Mouse (Mus musculus): ENCODE measurements around the gene Nol12. TPM values are rescaled to one million over a fixed set of nuclear protein-coding genes. Genes with fewer than 3 reads are reported as not detected.

Gene Nol12
- total RNA-seq, 2 experiments from 2014 or later = 20.6 to 22.3 TPM

DNA sequence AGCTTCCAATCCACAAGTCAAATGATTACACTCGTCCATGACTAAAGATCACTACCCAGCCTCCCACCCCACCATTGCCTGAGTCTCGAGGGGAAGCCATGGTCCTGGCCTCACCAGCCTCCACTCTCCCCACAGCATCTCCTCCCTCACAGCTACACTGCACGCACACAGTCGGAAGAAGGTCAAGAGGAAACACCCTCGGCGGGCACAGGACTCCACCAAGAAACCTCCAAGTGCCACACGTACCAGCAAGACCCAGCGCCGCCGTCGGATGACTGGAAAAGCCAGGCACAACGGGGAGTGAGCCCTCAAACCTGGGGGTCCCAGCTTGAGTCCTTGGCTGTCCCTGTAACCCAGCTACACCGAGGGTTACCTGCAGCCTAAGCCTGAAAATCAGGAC, 5.6 kb downstream of the Nol12 start:
- H3K4me3 ChIP-seq = no peak overlapping the region
- DNase-seq = no peak
- TF ChIP-seq CTCF (IDR thresholded peaks at IDR 0.05) = no peak
- intact Hi-C loops (cut with DNase I) = loop anchor here (5.0 kb wide), 1 partner anchor 38 kb away; no protein-coding TSS in a partner anchor
- H3K27ac ChIP-seq = no peak overlapping the region

DNA sequence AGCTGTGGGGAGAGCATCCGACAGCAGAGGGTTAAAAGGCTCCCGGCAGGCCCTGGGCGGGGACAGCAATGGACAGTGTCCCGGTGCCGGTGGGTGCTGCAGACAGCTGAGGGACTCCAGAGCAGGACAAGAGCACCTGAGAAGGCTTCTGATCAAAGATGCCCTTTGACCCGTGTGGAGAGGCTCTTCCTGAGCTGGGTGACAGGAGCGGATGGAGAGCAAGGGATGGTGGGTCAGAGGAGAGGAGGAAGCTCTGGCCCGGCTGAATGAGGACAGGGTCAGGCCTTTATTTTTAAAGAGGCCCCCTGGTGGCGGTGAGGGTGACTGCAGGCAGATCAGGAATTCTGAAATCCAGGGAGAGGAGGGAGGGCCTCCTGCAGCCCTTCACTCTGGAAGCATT, 7.9 kb downstream of the Nol12 start:
- intact Hi-C loops (cut with DNase I) = loop anchor here (1.0 to 5.0 kb wide), 2 partner anchors 26 to 40 kb away; no protein-coding TSS in a partner anchor
- peak; percentile 85 for DNase-seq
- TF ChIP-seq CTCF (IDR thresholded peaks at IDR 0.05) = peak; percentile 92
- Histone ChIP-seq H3K27ac (peak overlapping the region; percentile 64), H3K4me3 (peak overlapping the region; percentile 66)

DNA sequence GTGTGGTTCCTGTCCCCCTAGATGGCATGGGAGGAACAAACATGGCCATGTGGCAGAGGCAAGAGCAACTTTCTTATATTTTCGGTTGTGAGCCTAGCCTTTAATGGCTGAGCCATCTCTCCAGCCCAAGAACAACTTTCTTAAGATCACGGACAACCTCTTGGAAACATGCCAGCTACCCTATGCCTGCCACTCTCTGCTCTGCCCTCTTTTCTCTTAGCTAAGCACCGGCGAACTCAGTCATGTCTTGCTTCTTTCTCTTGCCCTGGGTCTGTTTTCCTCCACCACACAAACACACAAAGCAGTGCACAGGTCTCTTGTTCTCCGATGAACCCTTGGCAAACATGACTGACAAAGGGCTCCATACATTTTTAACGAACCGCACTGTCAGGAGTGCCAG, 11.5 kb downstream of the Nol12 start:
- Histone ChIP-seq H3K27ac (no peak overlapping the region), H3K4me3 (no peak overlapping the region)
- no peak for TF ChIP-seq CTCF (IDR thresholded peaks at IDR 0.05)
- intact Hi-C loops (cut with DNase I) = no loop called here
- no peak for DNase-seq

DNA sequence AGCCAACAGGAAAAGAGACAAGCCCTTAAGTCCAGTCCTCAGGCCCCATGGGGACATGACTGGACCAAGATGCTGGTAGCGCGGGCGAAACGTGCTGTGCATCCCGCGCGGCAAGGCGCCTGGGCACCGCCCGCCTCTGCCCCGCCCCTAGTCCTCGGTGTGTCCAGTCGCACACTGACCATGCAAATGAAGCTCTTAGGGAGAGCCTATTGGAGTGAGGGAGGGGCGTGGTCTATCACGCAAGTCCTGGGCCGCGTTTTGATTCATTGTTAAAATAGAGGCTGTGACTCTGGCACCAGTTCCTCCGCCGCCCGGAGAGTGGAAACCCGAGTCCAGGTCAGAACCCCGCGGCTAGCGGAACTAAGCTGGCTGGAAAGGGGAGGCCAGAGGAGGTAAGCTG, 12.9 kb downstream of the Nol12 start, which contains the start of gene Triobp:
Gene Triobp, plus strand, starts transcription at position 68 of the 400 bp plus-strand sequence.
- no peak for TF ChIP-seq CTCF (IDR thresholded peaks at IDR 0.05)
- intact Hi-C loops (cut with DNase I) = no loop called here
- DNase-seq = peak; percentile 92
- H3K4me3 ChIP-seq = peak within 1 kb of the TSS; percentile 61
- H3K27ac ChIP-seq = no peak within 1 kb of the TSS

DNA sequence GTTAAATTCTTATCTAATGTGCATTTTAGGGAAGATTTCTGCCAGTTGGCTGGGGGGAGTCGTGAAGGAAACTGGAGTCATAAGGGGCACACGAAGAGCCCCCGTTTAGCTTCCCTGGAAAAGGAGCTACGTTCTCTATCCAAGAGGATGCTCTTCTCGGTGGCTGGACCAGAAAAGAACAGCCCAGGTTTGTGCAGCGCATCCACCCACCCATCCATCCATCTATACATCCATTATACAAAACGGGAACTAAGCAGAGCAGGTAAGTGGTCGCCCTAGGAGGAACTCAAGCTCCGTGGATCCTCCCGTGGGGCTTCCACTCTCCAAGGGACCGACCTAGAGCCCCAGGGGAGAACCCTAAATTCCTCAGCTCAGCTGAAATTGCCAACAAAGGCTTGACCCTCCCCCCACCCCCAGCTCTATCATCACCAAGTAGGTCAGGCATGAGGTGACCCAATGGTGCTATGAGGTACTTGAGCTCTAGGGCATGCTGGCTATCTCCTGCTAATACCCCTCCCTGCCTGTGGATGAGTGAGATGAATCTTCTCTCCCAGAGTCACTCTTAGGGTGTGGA, 13.5 kb downstream of the Nol12 start:
- no peak for TF ChIP-seq CTCF (IDR thresholded peaks at IDR 0.05)
- intact Hi-C loops (cut with DNase I) = no loop called here
- no peak overlapping the region for H3K27ac ChIP-seq
- H3K4me3 ChIP-seq = peak overlapping the region; percentile 61
- DNase-seq = no peak

DNA sequence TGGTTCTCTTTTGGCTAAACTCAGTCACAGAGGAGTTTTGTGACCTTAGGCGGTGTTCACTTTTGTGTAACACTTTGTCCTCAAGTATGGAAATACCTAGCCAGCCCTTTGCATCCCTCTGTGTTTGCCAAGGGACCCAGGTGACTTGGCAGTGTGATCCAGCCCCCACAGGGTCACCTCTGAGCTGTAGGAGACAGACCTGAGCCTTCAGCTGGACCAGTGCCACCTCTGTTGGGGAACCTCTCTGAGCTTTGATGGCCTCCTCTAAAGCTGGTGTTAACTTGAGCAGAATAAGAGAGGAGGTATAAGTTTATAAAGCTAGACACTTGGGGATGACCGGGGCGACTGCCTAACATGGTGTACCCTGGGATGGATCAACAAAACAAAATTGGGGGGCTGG, 14.2 kb downstream of the Nol12 start:
- Histone ChIP-seq H3K27ac (no peak overlapping the region), H3K4me3 (no peak overlapping the region)
- DNase-seq = no peak
- intact Hi-C loops (cut with DNase I) = no loop called here
- TF ChIP-seq CTCF (IDR thresholded peaks at IDR 0.05) = no peak

DNA sequence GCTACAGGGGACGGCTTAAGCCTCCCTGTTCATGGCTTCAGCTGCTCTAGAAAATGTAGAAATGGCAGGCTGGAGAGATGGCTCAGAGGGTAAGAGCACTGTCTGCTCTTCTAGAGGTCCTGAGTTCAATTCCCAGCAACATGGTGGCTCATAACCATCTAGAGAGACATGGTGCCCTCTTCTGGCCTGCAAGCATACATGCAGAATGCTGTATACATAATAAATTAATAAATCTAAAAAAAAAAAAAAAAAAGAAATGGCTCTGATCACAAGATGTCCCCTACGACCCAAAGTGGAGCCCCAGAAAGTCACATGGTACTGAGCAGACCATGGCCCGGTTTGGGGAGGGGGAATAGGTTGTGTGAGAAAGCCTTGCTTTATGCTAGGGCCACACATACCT, 20.9 kb downstream of the Nol12 start:
- DNase-seq = no peak
- TF ChIP-seq CTCF (IDR thresholded peaks at IDR 0.05) = 0 out of 2 replicates have a peak, but pooled peaks have one; percentile 7
- H3K27ac ChIP-seq = no peak overlapping the region
- no peak overlapping the region for H3K4me3 ChIP-seq
- intact Hi-C loops (cut with DNase I) = loop anchor here (5.0 kb wide), 1 partner anchor 82 kb away; no protein-coding TSS in a partner anchor

DNA sequence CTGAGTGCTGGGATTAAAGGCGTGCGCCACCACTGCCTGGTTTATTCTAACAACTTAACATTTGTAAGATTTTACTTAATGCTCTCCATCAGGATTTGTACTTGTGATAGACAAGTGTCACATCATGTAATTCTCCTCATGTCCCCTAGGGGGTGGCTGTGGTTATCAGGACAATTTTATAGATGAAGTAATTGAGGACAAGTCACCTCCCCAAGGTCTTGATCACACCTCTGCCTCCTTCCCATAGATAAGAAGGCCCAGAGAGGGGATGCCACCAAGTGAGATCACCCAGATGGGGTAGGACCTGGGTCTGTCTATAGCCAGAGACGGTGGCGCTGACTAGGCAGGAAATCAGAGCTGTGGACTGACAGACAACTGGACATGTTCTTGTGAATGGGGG, 21.6 kb downstream of the Nol12 start:
- intact Hi-C loops (cut with DNase I) = loop anchor here (5.0 kb wide), 1 partner anchor 81 kb away; no protein-coding TSS in a partner anchor
- peak; percentile 66 for TF ChIP-seq CTCF (IDR thresholded peaks at IDR 0.05)
- H3K27ac ChIP-seq = no peak overlapping the region

DNA sequence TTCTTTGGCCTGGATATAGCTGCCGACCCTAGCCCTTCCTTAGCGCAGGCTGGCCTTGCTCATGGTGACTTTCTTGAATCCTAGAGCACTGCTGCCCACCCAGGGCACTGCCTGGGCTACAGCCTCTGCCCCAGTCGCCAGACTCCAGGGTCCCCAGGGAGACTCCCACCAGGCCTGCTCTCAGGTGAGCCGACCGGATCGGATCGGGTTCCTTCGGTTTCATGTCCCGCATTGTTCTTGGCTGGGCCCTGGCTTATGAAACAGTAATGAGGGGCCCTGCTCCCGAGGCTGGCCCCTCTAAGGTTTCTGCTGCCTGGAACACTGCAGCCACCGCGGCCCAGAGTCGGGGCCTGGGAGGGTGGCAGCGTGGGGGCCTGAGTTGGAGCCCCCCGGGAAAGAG, 22.3 kb downstream of the Nol12 start:
- intact Hi-C loops (cut with DNase I) = loop anchor here (5.0 kb wide), 1 partner anchor 80 kb away; no protein-coding TSS in a partner anchor
- no peak for DNase-seq
- H3K27ac ChIP-seq = no peak overlapping the region

More for the DNA sequence above, 21.6 kb downstream of the Nol12 start:
- H3K4me3 ChIP-seq = no peak overlapping the region
- DNase-seq = no peak

DNA sequence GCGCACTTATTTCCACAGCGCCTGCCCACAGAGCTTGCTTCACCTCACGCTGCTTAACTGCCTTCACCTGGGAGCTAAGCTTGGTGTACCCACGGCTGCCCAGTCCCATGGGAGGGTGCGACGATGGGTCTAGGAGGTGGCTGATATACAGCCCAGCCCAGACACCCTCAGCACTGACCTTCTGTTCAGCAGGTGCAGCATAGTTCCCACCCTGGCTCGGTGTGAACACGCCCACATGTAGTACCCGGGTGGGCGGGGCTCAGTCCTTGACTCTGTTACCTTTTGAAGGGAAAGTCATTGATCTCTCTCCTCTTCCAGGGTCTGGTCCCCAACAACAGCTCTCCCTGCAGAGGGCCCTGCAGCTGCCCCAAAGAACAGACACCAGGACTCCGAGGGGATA, 24.8 kb downstream of the Nol12 start:
- no peak for TF ChIP-seq CTCF (IDR thresholded peaks at IDR 0.05)

More for the DNA sequence above, 22.3 kb downstream of the Nol12 start:
- TF ChIP-seq CTCF (IDR thresholded peaks at IDR 0.05) = no peak
- no peak overlapping the region for H3K4me3 ChIP-seq

DNA sequence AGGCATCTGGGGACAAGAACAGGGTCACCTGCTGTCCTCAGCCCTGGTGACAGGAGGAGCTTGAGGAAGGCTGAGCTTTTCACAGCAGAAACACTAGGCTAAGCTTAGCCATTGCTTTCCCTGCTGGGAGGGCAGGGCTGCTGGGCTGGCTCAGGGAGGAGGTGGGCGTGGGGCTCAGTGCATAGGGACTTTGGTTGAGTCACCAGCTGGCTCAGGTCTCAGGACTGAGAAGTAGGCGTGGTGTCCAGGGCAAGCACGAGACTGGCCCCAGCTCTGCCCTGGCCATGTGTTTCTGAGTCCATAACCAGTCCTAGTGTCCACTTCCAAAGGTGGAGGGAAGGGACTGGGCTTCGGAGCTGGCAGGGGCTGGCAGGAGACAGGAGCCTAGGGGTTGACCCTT, 25.4 kb downstream of the Nol12 start:
- peak overlapping the region; percentile 15 for H3K4me3 ChIP-seq
- no peak for TF ChIP-seq CTCF (IDR thresholded peaks at IDR 0.05)
- DNase-seq = peak; percentile 88
- intact Hi-C loops (cut with DNase I) = no loop called here
- H3K27ac ChIP-seq = peak overlapping the region; percentile 68

More for the DNA sequence above, 24.8 kb downstream of the Nol12 start:
- intact Hi-C loops (cut with DNase I) = loop anchor here (5.0 kb wide), 1 partner anchor 78 kb away; no protein-coding TSS in a partner anchor
- Histone ChIP-seq H3K27ac (peak overlapping the region; percentile 68), H3K4me3 (peak overlapping the region; percentile 15)
- DNase-seq = no peak

DNA sequence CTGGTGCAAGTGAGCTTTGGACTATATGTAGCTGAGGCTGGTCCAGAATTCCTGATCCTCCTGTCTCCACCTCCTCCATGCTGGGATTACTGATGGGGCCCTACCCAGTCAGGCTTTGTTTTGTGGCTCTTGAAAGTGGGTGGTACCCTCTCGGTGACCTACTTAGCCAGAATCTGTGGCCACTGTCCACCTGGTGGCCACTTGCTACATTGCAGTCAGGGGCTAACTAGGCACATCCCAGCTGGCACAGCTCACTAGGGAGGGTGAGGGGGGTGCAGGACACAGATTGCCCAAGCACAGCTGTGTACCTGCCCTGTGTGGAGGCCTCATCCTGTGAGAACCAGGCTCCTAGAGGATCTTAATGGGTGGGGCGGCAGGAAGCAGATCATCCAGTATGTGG, 28.2 kb downstream of the Nol12 start:
- TF ChIP-seq CTCF (IDR thresholded peaks at IDR 0.05) = peak; percentile 77
- Histone ChIP-seq H3K27ac (peak overlapping the region; percentile 74), H3K4me3 (no peak overlapping the region)
- DNase-seq = peak; percentile 83
- intact Hi-C loops (cut with DNase I) = no loop called here

DNA sequence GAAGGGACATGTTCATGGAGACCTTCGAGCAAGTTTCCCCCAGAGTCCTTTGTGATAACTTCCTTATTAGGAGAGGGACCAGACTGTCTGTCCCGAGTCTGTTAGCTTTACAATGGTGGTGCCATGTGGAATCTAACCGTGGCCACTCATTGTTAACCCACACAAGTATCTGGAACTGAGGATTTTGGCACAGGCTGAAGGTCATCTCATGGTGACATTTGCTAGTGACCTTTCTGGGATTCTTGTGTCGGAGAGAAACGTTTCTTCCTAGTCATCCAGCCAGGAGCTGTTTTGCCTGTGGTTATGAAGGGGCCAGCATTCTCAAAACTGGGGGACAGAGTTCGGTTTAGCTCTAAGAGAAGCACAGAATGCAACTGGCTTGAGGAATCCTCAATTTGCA, 36.9 kb downstream of the Nol12 start:
- TF ChIP-seq CTCF (IDR thresholded peaks at IDR 0.05) = no peak
- intact Hi-C loops (cut with DNase I) = no loop called here
- H3K4me3 ChIP-seq = no peak overlapping the region
- H3K27ac ChIP-seq = no peak overlapping the region
- DNase-seq = no peak

DNA sequence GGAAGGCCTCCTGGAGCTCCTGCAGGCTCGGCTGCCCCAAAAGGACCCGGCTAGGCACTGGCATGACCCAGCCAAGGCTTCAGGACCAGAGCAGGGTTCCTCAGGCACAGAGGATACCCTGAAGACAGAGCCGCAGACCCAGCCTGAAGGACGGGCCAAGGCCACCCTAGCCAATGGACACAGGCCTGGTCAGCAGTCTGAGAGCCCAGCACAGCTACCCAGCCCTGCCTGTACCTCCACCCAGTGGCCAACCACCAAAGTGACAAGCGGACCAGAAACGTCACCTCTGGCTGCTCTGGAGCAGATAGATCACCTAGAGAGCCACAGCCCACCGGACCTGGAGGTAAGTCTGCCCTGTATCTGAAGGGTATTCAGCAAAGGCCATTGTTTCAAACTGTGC, 39.2 kb downstream of the Nol12 start:
- DNase-seq = peak; percentile 63
- TF ChIP-seq CTCF (IDR thresholded peaks at IDR 0.05) = peak; percentile 44
- Histone ChIP-seq H3K4me3 (no peak overlapping the region), H3K27ac (peak overlapping the region; percentile 24; the same call in 1 of the 2 replicates)
- intact Hi-C loops (cut with DNase I) = no loop called here

Data from gastrocnemius, adult 2 months (tissue).